Mouse (Mus musculus): ENCODE measurements around the gene Itsn1. TPM values are rescaled to one million over a fixed set of nuclear protein-coding genes. Genes with fewer than 3 reads are reported as not detected.
A peak's percentile ranks its signal among the peaks of the same experiment; 100 is the strongest.

The Itsn1 gene
- polyA plus RNA-seq, 1 experiment from 2014 or later: 26.6 TPM

DNA sequence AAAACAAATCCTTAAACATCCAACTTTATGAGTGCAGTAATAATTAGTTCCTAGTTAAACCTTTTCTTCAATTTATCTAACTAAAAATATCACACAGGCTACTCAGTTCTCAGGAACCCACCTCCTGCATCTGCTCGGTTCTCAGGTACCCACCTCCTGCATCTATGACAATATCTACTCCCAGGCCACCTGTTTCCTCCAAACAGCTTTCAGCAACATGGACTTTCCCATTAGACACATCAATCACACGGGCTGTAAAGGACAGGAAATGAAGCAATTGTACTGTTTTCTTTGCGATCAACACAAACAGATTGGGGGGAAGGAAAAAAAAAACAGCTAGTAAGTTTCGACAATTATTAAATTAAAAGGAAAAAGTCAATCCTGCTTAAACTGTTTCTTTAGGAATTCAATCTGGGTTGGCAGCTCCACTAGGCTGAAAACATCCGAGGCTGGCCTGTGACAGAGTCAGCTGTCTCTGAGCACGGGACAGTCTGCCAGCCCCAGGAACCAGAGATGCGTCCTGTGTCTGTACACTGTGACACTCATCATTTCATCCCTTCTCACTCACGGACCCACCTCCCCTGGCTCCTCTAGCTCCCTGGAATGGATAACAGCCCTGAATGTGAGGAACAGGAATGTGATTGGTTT, 33.8 kb upstream of the Itsn1 start:
- H3K36me3 ChIP-seq (ENCODE audit: control insufficient read depth, insufficient read depth, low read length): peaks cover 7% of the 10 kb centered on the region
- H3K27me3 ChIP-seq (ENCODE audit: control insufficient read depth, insufficient read depth, low read length): no peaks in the 10 kb centered on the region
- H3K4me1 ChIP-seq (ENCODE audit: control insufficient read depth, insufficient read depth, low read length): peaks cover 5% of the 10 kb centered on the region; the same call in 1 of the 2 replicates
- H3K4me2 ChIP-seq: no peak overlapping the region
- H3K9ac ChIP-seq (ENCODE audit: low read depth, low read length): no peak overlapping the region
- H3K4me3 ChIP-seq (ENCODE audit: low read depth, low read length): no peak overlapping the region
- H3K27ac ChIP-seq (ENCODE audit: low read depth, low read length): no peak overlapping the region
- H3K9me3 ChIP-seq (replicated peaks; ENCODE audit: control insufficient read depth, low read length): no peaks in the 10 kb centered on the region
- ATAC-seq (replicated peaks; ENCODE audit: insufficient number of reproducible peaks, low FRiP score, low TSS enrichment): no peak
- 57% methylated on average over 8 of the region's 8 CpGs for WGBS (ENCODE audit: insufficient replicate concordance)

DNA sequence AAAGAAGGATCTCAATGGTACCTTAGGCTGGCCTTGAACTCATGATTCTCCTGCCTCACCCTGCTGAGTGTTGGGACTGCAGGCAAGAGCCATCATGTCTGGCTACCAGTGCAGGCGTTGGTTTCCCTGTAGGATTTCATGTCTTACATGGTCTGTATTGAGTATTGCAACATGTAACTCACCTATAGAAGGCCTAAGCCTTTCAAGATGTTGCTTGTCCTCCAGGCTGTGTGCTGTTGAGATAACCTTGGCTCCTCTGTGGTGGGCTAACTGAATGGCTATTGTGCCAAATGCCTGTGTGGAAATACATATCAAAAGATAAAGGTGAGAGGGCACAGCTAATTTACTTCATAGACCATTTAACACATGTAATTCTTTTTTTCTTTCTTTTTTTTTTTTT, 30.1 kb upstream of the Itsn1 start:
- WGBS (ENCODE audit: insufficient replicate concordance): 90% methylated on average over 1 of the region's 1 CpGs
- Histone ChIP-seq H3K27me3 (ENCODE audit: control insufficient read depth, insufficient read depth, low read length) (no peaks in the 10 kb centered on the region), H3K4me1 (ENCODE audit: control insufficient read depth, insufficient read depth, low read length) (peaks cover 5% of the 10 kb centered on the region; the same call in 1 of the 2 replicates), H3K27ac (ENCODE audit: low read depth, low read length) (no peak overlapping the region), H3K9ac (ENCODE audit: low read depth, low read length) (no peak overlapping the region), H3K4me2 (no peak overlapping the region), H3K36me3 (ENCODE audit: control insufficient read depth, insufficient read depth, low read length) (peaks cover 9% of the 10 kb centered on the region), H3K9me3 (replicated peaks; ENCODE audit: control insufficient read depth, low read length) (no peaks in the 10 kb centered on the region), H3K4me3 (ENCODE audit: low read depth, low read length) (no peak overlapping the region)
- no peak for ATAC-seq (replicated peaks; ENCODE audit: insufficient number of reproducible peaks, low FRiP score, low TSS enrichment)

GRCm38 (mm10) chr16:91701908-91702307, 27.2 kb upstream of the Itsn1 start:
- no peak overlapping the region for H3K4me3 ChIP-seq (ENCODE audit: low read depth, low read length)
- no peak overlapping the region for H3K4me2 ChIP-seq
- peaks cover 9% of the 10 kb centered on the region for H3K36me3 ChIP-seq (ENCODE audit: control insufficient read depth, insufficient read depth, low read length)
- no peaks in the 10 kb centered on the region for H3K4me1 ChIP-seq (ENCODE audit: control insufficient read depth, insufficient read depth, low read length)
- no peak overlapping the region for H3K27ac ChIP-seq (ENCODE audit: low read depth, low read length)
- 80% methylated on average over 13 of the region's 13 CpGs for WGBS (ENCODE audit: insufficient replicate concordance)
- no peaks in the 10 kb centered on the region for H3K9me3 ChIP-seq (replicated peaks; ENCODE audit: control insufficient read depth, low read length)
- no peak for ATAC-seq (replicated peaks; ENCODE audit: insufficient number of reproducible peaks, low FRiP score, low TSS enrichment)
- H3K27me3 ChIP-seq (ENCODE audit: control insufficient read depth, insufficient read depth, low read length): no peaks in the 10 kb centered on the region
- no peak overlapping the region for H3K9ac ChIP-seq (ENCODE audit: low read depth, low read length)

GRCm38 (mm10) chr16:91702771-91703188, 26.3 kb upstream of the Itsn1 start:
- no peak overlapping the region for H3K4me2 ChIP-seq
- H3K9me3 ChIP-seq (replicated peaks; ENCODE audit: control insufficient read depth, low read length): no peaks in the 10 kb centered on the region
- H3K27ac ChIP-seq (ENCODE audit: low read depth, low read length): no peak overlapping the region
- no peaks in the 10 kb centered on the region for H3K27me3 ChIP-seq (ENCODE audit: control insufficient read depth, insufficient read depth, low read length)
- ATAC-seq (replicated peaks; ENCODE audit: insufficient number of reproducible peaks, low FRiP score, low TSS enrichment): no peak
- H3K9ac ChIP-seq (ENCODE audit: low read depth, low read length): no peak overlapping the region
- H3K4me3 ChIP-seq (ENCODE audit: low read depth, low read length): no peak overlapping the region
- H3K36me3 ChIP-seq (ENCODE audit: control insufficient read depth, insufficient read depth, low read length): peaks cover 11% of the 10 kb centered on the region
- no peaks in the 10 kb centered on the region for H3K4me1 ChIP-seq (ENCODE audit: control insufficient read depth, insufficient read depth, low read length)
- WGBS (ENCODE audit: insufficient replicate concordance): 74% methylated on average over 3 of the region's 3 CpGs

- no peak overlapping the region for H3K27ac ChIP-seq (ENCODE audit: low read depth, low read length)
- H3K4me2 ChIP-seq: no peak overlapping the region
- H3K9ac ChIP-seq (ENCODE audit: low read depth, low read length): no peak overlapping the region
- peaks cover 10% of the 10 kb centered on the region for H3K36me3 ChIP-seq (ENCODE audit: control insufficient read depth, insufficient read depth, low read length)
- no peaks in the 10 kb centered on the region for H3K4me1 ChIP-seq (ENCODE audit: control insufficient read depth, insufficient read depth, low read length)
- ATAC-seq (replicated peaks; ENCODE audit: insufficient number of reproducible peaks, low FRiP score, low TSS enrichment): no peak
- WGBS (ENCODE audit: insufficient replicate concordance): 79% methylated on average over 14 of the region's 14 CpGs
- no peaks in the 10 kb centered on the region for H3K27me3 ChIP-seq (ENCODE audit: control insufficient read depth, insufficient read depth, low read length)
- no peaks in the 10 kb centered on the region for H3K9me3 ChIP-seq (replicated peaks; ENCODE audit: control insufficient read depth, low read length)
- no peak overlapping the region for H3K4me3 ChIP-seq (ENCODE audit: low read depth, low read length)
These were observed 24.3 kb upstream of the Itsn1 start for GRCm38 (mm10) chr16:91704603-91705340.

DNA sequence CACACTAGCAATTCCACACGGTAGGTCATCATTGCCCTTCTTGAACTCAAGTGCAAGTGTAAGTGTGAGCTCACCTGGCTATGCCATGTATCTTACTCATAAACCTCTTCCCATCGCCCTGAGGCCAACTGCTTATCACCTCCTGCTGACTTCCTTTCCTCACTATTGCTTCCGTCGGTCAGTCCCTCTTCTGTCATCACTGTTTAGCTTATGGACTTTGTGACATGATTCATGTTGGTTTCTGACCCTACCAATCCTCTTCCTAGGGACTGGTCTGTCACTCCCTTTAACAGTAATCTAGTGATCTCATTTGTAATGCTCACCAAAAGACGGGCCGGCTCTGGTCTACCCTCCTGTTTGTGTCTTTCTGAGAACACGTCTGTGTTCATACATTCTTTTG, 18.8 kb upstream of the Itsn1 start:
- no peaks in the 10 kb centered on the region for H3K27me3 ChIP-seq (ENCODE audit: control insufficient read depth, insufficient read depth, low read length)
- H3K36me3 ChIP-seq (ENCODE audit: control insufficient read depth, insufficient read depth, low read length): peaks cover 13% of the 10 kb centered on the region
- no peak overlapping the region for H3K9ac ChIP-seq (ENCODE audit: low read depth, low read length)
- no peak overlapping the region for H3K4me2 ChIP-seq
- no peaks in the 10 kb centered on the region for H3K4me1 ChIP-seq (ENCODE audit: control insufficient read depth, insufficient read depth, low read length)
- no peaks in the 10 kb centered on the region for H3K9me3 ChIP-seq (replicated peaks; ENCODE audit: control insufficient read depth, low read length)
- no peak for ATAC-seq (replicated peaks; ENCODE audit: insufficient number of reproducible peaks, low FRiP score, low TSS enrichment)
- H3K27ac ChIP-seq (ENCODE audit: low read depth, low read length): no peak overlapping the region
- 70% methylated on average over 7 of the region's 7 CpGs for WGBS (ENCODE audit: insufficient replicate concordance)
- H3K4me3 ChIP-seq (ENCODE audit: low read depth, low read length): no peak overlapping the region

GRCm38 (mm10) chr16:91716927-91717349, 12.1 kb upstream of the Itsn1 start:
- WGBS (ENCODE audit: insufficient replicate concordance): 44% methylated on average over 11 of the region's 11 CpGs
- H3K36me3 ChIP-seq (ENCODE audit: control insufficient read depth, insufficient read depth, low read length): peaks cover 4% of the 10 kb centered on the region; the same call in 1 of the 2 replicates
- H3K27me3 ChIP-seq (ENCODE audit: control insufficient read depth, insufficient read depth, low read length): no peaks in the 10 kb centered on the region
- no peak overlapping the region for H3K4me3 ChIP-seq (ENCODE audit: low read depth, low read length)
- H3K4me2 ChIP-seq: no peak overlapping the region
- no peak overlapping the region for H3K9ac ChIP-seq (ENCODE audit: low read depth, low read length)
- peak overlapping the region; percentile 84; the same call in 1 of the 2 replicates for H3K27ac ChIP-seq (ENCODE audit: low read depth, low read length)
- no peaks in the 10 kb centered on the region for H3K9me3 ChIP-seq (replicated peaks; ENCODE audit: control insufficient read depth, low read length)
- ATAC-seq (replicated peaks; ENCODE audit: insufficient number of reproducible peaks, low FRiP score, low TSS enrichment): peak; percentile 95
- no peaks in the 10 kb centered on the region for H3K4me1 ChIP-seq (ENCODE audit: control insufficient read depth, insufficient read depth, low read length)

GRCm38 (mm10) chr16:91717399-91717798, 11.7 kb upstream of the Itsn1 start:
- no peaks in the 10 kb centered on the region for H3K9me3 ChIP-seq (replicated peaks; ENCODE audit: control insufficient read depth, low read length)
- peak overlapping the region; percentile 84 for H3K27ac ChIP-seq (ENCODE audit: low read depth, low read length)
- H3K4me3 ChIP-seq (ENCODE audit: low read depth, low read length): no peak overlapping the region
- peak overlapping the region; percentile 15; the same call in 1 of the 2 replicates for H3K4me2 ChIP-seq
- no peak for ATAC-seq (replicated peaks; ENCODE audit: insufficient number of reproducible peaks, low FRiP score, low TSS enrichment)
- no peaks in the 10 kb centered on the region for H3K27me3 ChIP-seq (ENCODE audit: control insufficient read depth, insufficient read depth, low read length)
- no peak overlapping the region for H3K9ac ChIP-seq (ENCODE audit: low read depth, low read length)
- WGBS (ENCODE audit: insufficient replicate concordance): 61% methylated on average over 4 of the region's 4 CpGs
- peaks cover 4% of the 10 kb centered on the region; the same call in 1 of the 2 replicates for H3K36me3 ChIP-seq (ENCODE audit: control insufficient read depth, insufficient read depth, low read length)
- H3K4me1 ChIP-seq (ENCODE audit: control insufficient read depth, insufficient read depth, low read length): no peaks in the 10 kb centered on the region
